Mouse (Mus musculus): Measurements from ENCODE around the gene Ebf3.

Gene Ebf3

DNA sequence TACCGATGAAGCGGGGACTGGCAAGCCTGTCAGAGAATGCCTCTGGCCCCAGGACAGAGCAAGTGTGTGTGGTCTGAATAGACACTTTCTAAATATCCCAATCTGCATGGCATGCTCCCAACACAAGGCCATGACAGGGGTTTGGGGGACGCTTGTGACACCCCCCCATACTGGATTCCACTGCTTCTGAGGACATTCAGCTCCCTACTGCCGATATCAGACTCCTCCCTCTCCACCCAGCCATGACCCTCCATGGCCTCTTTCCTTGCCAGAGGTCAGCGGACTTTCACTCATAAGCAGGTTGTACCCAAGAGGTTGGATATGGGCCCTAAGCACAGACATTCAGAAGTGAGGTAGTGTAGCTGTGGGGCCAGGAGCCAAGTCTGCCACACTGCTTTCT, 36.5 kb downstream of the Ebf3 start:
- DNase-seq = no peak

DNA sequence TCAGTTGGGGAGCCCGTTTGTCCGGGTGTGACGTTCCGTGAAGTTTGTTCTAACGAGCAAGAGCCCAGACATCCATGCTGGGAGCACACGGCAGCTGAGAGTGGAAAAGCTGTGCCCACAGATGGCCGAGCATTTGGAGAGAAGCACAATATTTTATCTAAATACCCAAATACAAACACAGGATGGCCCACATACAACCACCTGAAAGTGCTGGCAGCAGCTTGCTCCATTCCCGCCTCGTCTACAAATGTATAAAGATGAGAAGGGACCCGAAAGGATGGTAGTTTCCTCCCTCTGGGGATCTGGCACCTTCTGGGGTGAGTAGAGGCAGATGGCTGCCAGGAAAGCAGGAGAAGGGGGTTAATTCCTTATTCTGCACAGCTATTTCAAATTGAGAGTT, 42.0 kb downstream of the Ebf3 start:
- no peak for DNase-seq

DNA sequence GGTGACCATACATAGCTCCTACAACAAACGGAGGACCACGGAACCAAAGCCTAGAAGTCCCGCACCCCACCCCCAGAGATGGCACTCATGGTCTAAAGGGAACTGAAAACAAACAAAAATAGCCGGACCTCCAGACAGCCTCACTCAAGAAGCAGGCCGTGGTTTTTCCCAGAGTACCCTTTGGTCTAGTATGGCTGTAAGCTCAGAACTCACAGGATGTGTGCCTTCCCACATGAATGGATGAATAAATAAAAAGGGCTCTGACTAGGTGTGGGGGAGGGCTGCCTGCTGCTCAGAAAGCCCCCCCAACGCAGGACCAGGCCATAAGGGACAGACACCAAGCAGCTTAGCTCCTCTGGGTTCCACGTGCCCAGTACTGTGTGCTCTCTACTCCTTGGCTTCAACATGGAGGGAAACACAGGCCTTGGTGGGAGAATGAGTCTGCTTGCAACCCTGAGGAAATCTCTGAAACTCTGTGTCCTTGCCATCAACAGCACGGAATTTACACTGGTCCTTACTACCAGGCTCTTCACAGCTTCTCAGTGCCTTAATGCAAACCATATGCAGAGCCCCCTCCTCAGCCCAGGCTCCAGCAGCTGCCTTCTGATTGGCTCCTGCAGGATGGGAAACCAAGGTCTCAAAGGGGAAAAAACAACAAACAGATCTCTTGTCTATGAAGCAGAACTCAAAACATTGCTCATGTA, 45.6 kb downstream of the Ebf3 start:
- DNase-seq = no peak

DNA sequence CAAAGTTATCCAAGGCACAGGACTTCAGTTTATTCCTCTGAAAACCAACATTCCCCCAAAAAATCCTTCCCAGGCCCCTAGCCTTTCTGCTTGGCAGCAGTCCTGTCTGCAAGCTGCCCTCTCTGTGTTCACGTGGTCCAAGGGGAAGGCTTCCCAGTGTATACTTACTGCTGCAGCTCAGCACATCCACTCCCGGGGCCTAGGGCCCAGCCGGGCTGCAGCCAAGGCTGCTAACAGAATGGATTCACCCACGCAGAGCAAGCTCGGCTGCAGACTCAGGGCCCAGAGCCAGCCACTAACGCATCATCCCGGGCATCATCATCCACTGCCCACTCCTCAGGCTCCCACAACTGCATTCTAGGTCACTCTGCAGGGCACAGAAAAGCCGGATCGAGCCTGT, 46.8 kb downstream of the Ebf3 start:
- no peak for DNase-seq

DNA sequence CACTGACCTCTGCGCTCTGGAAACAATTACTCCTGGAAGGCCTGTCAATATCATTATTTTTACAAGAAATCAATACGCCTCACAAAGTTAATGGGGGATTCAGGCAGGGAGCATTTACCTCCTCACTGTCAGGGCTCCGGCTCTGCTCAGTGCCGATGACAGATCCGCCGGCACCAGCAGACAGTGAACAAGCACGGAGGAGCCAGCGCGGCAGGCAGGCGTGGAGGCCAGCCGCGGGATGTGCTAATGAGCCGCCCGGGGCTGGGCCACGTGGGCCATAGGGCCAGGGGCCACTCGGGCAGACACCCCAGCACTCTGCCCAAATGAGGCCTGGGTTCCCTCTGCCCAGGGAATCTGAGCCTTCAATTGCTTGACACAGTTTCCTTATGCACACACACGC, 47.7 kb downstream of the Ebf3 start:
- no peak for DNase-seq

DNA sequence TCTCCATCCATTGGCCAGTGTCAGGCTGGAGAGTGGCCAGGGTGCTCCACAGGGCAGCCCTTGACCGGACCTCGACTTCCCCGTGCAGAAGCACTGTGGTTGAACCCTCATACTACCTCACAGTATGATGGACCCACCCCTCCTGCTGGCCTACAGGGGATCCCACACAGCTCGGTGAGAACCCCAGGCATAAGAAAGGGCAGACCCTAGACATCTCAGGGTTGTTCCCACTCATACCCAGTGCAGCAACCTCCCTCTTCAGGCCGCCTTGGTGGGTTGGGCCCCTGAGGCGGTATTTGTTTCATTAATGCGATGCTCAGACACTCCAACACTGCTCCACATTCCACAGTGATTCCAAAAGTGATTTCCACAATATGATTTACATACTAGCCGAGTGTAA, 51.9 kb downstream of the Ebf3 start:
- DNase-seq = no peak

DNA sequence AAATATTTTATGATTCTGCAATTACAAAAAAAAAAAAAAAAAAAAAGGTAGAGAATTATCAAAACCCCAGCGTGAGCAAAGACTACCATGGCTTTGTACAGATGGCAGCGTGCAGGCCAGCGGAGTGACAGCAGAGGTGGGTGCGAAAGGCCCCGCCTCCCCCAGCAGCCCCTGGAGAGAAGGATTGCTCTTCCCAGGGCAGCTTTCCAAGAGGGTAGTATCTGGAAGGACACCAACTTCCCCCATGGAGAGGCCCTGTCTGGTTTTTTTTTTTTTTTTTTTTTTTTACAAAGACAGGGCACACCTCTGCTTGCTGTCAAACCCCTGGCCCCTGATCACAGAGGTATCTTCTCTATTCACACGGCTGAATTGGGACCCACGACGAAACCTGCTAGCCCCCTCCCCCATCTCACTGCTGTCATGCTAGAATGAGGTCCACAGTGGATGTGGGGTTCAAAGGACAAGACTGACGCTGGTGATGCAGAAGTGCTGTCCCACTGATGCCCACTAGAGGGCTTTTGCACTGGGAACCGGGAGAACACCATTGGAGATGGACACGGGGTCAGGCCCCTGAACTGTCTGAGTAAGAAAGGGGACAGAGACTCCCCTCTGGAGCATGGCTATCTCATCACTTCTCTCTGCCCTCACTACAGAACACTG, 67.9 kb downstream of the Ebf3 start:
- peak; percentile 52 to 55 for DNase-seq

DNA sequence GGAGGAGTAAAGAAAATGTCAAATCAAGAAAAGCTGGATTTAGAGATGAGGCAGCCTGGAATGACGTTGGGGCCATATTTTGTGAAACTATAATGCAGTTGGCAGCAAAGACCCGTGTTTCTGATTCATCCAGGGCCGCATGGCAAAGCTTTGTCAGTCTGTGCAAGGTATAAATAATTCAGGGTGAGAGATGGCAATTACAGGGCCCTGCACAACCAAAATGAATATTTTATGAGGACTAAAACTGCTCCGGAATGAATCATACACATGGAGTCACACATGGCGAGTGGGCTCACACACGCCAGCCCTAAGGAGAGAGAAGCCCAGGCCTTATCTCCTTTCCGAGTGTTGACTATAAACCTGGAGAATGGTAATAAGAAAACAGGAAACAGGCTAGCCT, 69.4 kb downstream of the Ebf3 start:
- no peak for DNase-seq

DNA sequence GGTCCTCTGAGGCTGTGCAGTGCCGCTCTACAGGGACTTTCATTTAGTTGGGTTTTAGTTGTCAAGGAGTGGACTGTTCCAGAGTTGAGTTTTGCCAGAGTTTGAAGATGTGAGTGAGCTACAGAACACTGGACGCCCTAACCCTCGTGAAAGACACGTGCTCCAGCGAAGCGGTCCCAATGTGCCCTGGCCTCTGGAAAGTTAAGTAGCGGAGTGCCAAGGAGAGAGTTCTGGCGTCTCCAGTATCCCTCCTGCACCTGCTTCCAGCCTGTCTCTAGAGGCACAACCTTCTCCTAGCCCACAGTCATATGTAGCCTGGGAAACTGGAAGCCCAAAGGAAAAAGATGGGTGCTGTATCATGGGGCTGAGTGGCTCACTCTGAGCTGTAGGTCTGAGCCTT, 73.8 kb downstream of the Ebf3 start:
- no peak for DNase-seq

DNA sequence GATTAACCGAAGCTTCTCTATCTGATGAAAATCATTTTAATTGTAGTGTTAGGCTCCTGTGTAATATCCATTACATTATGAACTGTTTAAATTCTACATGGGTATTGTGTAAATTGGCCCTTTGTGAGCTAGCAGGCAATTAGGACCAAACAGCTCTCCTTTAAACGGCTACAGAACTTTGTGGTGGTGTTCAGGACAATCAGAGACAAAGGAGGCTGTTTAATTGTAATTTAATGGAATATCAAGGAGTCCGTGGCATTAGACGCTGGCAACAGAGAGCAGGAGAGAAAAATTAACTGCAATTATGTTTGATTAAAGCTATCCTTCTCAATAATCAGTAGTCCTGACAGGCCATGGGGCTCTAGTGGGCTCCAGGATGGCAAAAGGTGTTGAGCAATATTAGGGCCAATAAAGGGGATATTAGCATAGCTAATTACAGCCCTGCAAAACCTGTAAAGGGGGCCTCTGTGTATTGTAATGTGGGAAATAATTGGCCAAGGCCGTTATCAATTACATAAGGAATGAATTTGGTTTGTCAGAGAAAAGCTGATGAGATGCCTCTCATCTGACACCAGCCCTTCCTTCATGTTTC, 74.6 kb downstream of the Ebf3 start:
- DNase-seq = no peak

DNA sequence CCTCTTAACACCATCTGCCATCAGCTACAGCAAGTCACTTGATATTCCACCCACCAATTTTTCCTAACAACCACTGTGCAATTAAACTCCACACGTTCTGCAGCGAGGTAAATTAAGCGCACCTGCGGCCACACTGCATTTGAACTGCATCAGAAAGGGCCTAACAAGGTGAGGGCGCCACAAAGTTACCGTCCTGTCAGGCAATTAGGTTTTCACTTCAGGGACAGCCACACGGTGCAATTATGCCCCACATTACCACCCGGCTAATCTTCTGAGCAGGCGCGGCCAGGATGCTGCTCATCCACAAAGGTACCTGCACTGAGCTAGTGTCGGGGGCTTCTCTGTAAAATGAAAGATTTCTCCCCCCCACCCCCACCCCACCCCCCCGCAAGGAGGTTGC, 76.8 kb downstream of the Ebf3 start:
- no peak for DNase-seq

DNA sequence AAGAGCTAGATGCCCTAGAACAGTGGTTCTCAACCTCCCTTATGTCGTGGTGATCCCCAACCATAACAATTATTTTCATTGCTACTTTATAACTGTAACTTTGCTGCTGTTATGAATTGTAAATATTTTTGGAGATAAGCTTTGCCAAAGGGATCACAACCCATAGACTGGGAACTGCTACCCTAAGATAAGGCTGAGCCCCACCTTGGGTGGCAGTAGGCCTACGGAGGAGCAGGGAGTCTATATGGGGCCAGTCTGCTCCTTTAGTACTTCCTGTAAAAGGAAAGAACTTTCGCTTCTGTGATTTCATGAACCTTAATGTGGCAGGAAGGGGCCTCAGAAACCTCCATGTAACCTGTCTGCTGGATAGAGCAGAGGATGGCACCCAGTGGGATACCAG, 90.4 kb downstream of the Ebf3 start:
- DNase-seq = no peak

DNA sequence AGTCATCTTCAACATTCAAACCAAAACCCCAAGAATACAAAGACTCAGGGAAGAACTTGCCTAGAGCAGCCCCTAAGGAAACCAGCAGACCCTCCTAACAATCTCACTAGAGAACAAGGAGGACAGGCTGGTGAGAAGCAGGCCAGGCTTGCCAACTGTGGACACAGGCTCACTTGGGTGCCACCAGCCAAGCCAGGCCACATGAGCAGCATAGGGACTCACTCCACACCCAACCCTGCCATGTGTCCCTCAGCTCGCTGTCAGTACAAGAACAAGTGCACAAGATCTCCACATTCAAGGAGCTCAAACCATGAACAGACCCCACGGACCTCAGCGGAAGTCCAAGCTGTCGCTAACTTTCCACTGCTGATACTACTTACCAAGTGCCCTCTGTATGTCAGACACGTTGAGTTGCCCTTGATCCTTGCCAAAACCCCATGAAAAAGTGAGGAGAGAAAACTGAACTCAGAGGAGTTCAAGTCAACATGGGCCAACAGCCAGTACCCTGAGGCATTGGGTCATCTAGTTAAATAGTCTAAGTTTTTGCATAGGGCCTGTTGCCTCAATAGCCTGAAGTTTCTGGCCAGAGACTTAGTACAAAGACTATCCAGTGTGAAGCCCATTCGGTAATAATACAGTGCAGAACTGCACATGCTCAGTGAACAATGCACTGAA, 91.3 kb downstream of the Ebf3 start:
- DNase-seq = no peak

DNA sequence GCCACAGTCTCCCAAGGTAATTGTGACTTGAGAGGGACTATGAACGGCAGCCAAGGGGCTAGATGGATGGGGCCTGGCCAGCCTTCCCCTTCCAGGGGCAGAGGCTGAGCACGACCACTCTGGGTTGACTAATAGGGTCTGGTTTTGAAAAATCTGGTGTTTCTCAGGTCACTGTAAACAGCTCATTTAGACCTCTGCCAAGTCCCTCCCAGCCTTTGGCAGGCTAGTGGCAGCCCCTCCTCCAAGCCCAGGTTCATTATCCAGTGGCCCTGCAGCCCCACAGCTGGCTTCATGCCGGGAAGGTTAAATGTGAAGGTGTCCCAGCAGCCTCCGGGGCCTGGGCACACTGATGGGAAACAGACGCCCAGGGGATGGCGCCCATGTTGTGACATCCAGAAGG, 92.6 kb downstream of the Ebf3 start:
- no peak for DNase-seq

DNA sequence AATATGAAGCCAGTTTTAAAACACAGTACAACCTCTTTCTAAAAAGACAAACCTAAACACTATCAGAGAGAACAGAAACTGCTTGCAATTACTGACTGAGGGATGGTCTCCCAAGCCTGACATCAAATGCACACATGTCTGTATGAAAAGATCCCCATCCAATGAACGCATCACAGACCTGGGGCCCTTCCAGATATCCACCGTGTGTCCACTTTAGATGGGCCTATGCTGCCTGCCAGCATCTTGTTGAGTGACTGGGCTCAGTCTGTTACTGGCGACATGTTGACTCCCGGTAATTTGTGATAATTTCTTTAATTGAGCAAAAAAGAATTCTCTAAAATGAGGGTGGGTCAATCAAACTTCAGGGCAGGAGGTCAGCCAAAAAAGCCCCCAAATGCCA, 93.8 kb downstream of the Ebf3 start:
- no peak for DNase-seq

DNA sequence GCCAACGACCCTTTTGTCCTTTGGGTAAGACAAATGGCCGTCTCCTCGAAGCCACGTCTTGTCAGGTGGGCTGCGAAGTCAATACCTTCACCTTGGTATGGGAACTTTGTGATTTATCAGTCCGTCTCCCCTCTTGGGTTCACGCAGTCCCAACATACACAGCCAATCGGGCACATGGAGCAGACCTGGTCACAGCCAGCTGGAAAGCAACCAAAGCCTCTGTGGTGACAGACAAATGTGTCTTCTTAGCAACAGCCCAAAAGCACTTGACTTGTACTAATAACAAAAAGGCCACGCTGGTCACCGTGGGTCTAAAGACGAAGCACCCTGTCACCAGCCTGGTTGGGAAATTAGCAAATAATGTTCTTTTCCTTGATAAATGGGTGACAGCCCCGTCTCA, 95.5 kb downstream of the Ebf3 start:
- no peak for DNase-seq

DNA sequence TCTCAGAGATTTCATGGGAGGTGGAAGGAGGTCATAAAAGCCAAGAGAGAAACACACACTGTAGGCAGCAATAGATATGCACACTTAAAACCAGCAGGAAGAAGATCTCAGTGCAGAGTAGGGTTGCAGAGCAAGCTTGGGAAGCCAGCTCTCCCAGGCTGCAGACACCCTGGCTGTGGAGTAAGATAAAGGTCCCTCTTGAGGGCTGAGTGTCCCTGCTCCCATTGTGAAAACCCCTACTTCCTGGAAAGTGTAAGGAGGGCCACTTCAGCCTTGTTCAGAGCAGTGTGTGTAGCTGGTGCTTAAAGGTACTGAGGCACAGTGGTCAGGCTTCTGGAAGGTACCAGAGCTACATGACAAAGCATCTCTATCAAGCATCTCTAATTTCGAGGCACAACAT, 100.8 kb downstream of the Ebf3 start:
- no peak for DNase-seq

DNA sequence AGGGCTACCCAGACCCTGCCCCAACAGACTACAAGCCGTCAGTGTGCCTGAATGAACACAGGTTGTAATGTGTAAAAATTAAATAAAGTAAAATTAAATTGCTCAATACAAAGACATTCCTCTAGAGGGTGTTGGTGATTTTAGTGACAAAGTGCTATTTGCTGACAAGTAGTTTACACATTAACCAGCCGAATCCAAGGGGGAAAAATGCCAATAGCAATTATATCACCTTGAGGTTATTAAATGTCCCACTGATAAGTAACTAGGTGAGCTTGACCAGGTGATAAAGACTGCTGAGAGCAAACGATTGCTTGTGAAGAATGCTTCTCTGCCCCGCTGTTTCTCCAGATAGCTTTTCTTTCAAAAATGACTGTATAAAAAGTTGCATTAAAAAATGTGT, 102.9 kb downstream of the Ebf3 start:
- no peak for DNase-seq

DNA sequence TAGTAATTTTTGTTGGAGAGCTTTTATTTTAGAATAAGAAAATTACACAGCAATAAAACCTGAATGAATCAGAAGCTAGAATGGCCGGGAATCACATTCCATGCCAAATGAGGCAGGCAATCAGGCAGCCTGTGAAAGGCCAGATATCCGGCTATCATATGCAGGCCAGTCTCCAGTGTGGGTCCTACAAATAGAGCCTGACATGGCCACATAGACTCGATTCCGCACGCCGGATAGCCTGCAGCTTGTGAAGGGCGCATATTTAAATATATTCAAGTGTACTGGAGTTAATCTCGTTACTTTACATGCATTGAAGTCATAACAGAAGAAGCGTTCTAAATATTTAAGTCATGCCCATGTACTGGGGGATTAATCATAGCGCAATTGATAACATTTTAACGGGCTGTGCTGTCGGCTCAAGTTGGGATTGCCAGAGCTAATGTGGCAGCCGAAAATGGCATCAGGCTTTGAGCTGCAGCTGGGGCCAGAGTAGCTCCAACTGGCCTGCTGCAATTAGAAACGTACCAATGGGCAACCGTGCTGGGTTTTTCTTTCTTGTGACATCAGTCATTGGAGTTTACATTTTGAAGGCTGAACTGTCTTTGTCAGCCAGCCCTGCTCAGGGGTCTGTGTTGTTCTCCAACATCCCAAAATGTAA, 104.4 kb downstream of the Ebf3 start:
- DNase-seq = no peak

DNA sequence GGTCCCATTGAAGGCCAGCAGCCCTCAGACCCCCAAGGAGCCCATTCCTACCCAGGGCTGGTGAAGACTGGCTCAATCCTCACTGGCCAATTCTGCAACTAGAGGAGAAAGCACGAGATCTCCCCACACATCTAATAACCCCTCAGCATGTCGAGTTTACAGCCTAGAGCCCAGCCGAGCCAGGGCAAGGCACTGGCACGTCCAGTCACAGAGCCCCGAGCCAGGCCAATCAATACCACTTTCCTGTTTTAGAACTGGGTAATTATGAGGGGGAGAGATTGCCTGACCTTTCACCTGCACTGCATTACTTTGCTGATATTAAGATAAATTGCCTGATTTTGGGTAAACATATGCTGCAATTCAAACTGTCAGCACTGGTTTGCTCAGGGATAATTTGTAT, 105.7 kb downstream of the Ebf3 start:
- no peak for DNase-seq

DNA sequence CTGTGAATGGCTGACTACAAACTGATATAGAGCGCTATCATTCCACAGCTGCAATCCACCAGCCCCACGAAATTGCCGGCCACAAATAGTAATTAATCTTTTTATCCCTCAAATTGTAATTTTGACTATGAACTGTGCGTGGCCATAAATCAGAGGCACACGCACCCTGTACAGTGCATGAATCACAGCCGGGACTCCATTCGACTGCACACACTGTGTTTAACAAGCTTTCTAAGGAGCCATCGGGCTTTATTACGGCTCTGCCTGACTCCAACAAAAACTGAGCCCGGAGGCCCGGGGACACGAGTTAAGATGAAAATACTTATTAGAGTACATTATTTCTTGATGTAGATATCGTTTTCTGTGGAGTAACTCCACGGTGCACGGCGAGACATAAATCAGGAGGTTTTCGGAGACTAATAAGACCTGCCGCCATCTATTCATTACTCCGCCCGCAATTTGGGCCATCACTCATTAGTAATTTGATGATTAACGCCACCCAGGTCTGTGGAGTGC, 107.4 kb downstream of the Ebf3 start:
- no peak for DNase-seq

DNA sequence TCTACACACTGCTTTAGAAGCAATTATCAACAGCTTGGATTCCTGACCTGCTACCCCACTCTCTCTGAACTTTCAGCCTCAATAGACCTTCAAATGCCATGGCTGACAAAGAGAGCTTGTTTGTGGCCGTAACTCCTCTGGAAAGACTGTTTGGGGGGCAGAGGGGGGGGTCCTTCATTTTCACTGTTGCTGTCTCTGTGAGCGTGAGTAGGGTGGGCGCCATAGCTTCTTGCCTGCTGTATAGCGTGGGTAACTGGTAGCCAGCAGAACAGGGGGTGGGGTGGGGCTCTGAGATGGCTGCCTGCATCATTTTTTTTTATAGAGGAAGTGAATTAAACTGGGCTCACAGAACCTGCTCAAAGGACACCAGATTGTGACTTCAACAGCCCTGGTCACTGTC, 114.7 kb downstream of the Ebf3 start:
- no peak for DNase-seq

DNA sequence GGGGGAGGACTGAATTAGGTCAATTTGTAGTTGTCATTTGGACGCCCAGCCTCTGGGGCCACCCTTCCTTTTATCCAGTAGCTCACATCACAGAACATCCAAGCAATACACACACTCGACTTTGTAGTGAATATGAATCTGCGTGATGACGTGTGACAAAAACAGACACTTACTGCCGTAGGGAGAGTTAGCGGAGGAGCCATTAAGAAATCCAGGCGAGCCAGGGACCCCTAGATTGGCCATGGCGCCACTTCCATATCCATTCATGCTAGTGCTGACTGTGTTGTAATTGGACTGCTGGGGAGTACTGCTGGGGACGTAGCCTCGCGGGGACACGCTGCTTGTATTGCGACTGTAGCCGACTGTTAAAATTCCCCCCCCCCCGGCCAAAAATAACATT, 115.3 kb downstream of the Ebf3 start:
- DNase-seq = no peak

All from B cell, adult 2 months (primary cell).